Mouse (Mus musculus) limb, embryonic 10.5 days (tissue): ENCODE measurements at regions not wholly inside any gene's neighbourhood (a gene's known extent, or its start where the extent isn't known, plus 50 kb on each side); places are given as distances from the start of the nearest gene placed in this dataset.

ENCODE experiments used
- DNase-seq: peaks from one replicate; pipeline ENCODE4 v3.0.0-alpha.2; 2017; ENCODE audit warnings: low spot score
- H3K27ac ChIP-seq: fragments of 300-500 bp; sonication (generic); 2 replicates; pipeline ENCODE4 v1.5.1; 2016; ENCODE audit warnings: mild to moderate bottlenecking
- H3K27me3 ChIP-seq: fragments of 300-500 bp; sonication (generic); 2 replicates; pipeline ENCODE4 v1.6.1; 2016; ENCODE audit warnings: low read depth, mild to moderate bottlenecking; ENCODE audit not compliant: poor library complexity, severe bottlenecking
- H3K36me3 ChIP-seq: fragments of 300-500 bp; sonication (generic); 2 replicates; pipeline ENCODE4 v1.6.1; 2016; ENCODE audit warnings: mild to moderate bottlenecking, moderate library complexity
- H3K4me1 ChIP-seq: fragments of 300-500 bp; sonication (generic); 2 replicates; pipeline ENCODE4 v1.6.1; 2016
- H3K4me3 ChIP-seq: fragments of 300-500 bp; sonication (generic); 2 replicates; pipeline ENCODE4 v1.5.1; 2016; ENCODE audit warnings: mild to moderate bottlenecking, moderate library complexity
- H3K9me3 ChIP-seq: fragments of 300-500 bp; sonication (generic); replicated peaks from 2 replicates; pipeline ENCODE4 v1.6.1; 2016; ENCODE audit warnings: mild to moderate bottlenecking
- WGBS: fragments of 180-500 bp; shearing (Covaris S2); methylation state at CpG from one replicate; pipeline ENCODE4 v1.1.7; 2016; 5-methylcytosine and 5-hydroxymethylcytosine counted together

DNA sequence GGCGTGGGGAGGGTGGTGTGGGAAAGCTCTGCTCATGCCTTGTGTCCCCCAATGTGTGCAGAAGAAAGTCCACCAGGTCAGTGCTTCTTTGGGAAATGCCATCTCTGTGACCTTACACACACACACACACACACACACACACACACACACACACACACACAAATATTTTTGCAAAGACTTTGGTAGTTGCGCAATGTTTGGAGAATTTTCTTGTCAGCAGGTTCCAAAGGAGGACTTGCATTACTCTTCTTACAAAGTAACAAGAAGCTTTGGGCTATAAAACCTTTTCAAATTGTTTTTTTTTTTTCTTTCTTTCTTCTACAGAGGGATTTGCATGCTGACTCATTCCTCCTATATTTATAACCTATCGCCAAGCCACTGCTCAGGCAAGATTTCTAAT, 59.1 kb upstream of the Npvf start:
- peaks cover 19% of the 10 kb centered on the region for H3K4me1 ChIP-seq
- DNase-seq: no peak
- WGBS: 91% methylated on average over 3 of the region's 3 CpGs
- no peak overlapping the region for H3K27ac ChIP-seq
- no peaks in the 10 kb centered on the region for H3K27me3 ChIP-seq
- H3K9me3 ChIP-seq: no peaks in the 10 kb centered on the region
- no peaks in the 10 kb centered on the region for H3K36me3 ChIP-seq
- no peak overlapping the region for H3K4me3 ChIP-seq

DNA sequence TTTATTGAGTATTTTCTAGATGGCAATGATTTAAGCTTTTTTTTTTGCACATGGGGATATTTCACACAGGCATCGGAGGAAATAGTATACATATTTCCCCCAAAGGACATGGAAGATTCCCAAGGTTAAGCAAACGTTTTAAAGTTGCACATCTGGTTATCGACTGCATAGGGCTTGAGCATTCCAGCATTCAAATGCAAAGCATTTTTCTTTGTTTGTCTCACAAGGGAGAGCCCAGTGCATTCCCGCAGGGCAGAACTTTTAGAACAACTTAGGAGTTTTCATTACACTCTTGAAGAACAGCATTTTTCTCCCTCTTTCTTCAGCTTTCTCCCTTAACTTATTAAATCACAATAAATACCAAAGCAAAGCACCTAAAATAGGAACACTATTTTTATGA, 64.4 kb upstream of the Npvf start:
- H3K4me3 ChIP-seq: no peak overlapping the region
- no peak for DNase-seq
- H3K27me3 ChIP-seq: no peaks in the 10 kb centered on the region
- H3K4me1 ChIP-seq: peaks cover 7% of the 10 kb centered on the region; the same call in 1 of the 2 replicates
- no peaks in the 10 kb centered on the region for H3K36me3 ChIP-seq
- H3K9me3 ChIP-seq: no peaks in the 10 kb centered on the region
- 72% methylated on average over 4 of the region's 4 CpGs for WGBS
- H3K27ac ChIP-seq: no peak overlapping the region

DNA sequence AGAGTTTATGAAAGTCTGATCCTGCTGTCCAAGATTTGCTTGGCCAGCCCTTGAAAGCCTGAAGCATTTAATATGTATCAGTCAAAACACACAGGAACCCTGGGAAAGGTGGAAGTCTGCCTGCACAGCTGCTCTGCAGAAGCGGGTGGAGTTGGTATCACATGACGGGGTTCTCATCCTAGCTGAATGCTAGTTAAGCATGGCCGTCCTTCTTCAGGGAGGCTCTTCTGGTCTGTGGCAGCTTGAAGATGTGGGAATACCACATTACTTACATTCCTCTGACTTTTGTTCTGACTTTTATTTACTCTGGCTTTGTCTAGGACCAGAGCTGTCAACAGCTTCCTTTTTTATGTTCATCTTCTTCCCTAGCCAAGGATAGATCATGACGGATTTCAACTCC, 66.1 kb upstream of the Npvf start:
- 87% methylated on average over 4 of the region's 4 CpGs for WGBS
- Histone ChIP-seq H3K4me3 (no peak overlapping the region), H3K27ac (no peak overlapping the region), H3K4me1 (peaks cover 12% of the 10 kb centered on the region; the same call in 1 of the 2 replicates), H3K9me3 (no peaks in the 10 kb centered on the region), H3K36me3 (no peaks in the 10 kb centered on the region), H3K27me3 (no peaks in the 10 kb centered on the region)
- DNase-seq: no peak

DNA sequence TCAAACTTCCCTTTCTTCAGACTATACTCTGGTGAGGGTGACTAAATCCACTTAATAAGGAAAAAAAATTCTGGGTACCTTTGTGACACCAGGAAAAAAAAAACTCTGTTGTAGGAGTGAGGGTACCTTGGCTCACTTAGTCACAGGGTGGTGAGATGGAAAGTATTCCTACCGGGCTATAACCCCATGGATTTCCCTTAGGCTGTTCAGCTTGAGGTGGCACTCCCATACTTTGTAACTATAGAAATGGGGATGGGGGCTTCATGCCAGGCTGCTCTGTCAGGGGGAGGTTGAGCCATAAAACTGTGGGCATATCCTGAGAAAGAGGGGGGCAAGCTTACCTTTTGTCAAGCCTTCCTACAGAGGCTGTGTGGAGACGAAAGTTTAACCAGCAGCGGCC, 71.4 kb upstream of the Npvf start:
- Histone ChIP-seq H3K36me3 (no peaks in the 10 kb centered on the region), H3K27me3 (no peaks in the 10 kb centered on the region), H3K4me3 (no peak overlapping the region), H3K9me3 (no peaks in the 10 kb centered on the region), H3K4me1 (peaks cover 38% of the 10 kb centered on the region), H3K27ac (no peak overlapping the region)
- no peak for DNase-seq
- WGBS: 79% methylated on average over 3 of the region's 3 CpGs

DNA sequence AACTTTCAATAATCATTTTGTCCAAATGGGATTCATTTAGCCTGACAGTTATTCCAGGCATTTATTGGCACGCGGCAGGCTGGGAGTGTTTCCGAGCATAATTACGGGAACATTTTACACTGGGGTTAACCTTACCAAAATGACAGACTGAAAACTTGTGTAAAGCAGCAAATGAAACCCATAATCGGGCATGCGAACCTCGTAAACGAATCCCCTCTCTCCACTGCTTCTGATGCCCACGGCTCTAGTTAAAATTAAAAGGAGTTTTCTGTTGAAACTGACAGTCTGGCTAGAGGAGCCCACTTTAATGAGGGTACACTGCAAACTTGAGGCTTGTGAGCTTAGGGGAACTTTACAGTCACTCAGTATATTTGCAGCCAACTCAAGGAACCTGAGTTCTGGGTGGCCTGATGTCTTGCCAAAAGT, 71.9 kb upstream of the Npvf start:
- no peak for DNase-seq
- H3K4me3 ChIP-seq: no peak overlapping the region
- H3K4me1 ChIP-seq: peaks cover 43% of the 10 kb centered on the region
- 58% methylated on average over 9 of the region's 9 CpGs for WGBS
- no peak overlapping the region for H3K27ac ChIP-seq
- H3K9me3 ChIP-seq: no peaks in the 10 kb centered on the region
- no peaks in the 10 kb centered on the region for H3K27me3 ChIP-seq
- H3K36me3 ChIP-seq: no peaks in the 10 kb centered on the region

DNA sequence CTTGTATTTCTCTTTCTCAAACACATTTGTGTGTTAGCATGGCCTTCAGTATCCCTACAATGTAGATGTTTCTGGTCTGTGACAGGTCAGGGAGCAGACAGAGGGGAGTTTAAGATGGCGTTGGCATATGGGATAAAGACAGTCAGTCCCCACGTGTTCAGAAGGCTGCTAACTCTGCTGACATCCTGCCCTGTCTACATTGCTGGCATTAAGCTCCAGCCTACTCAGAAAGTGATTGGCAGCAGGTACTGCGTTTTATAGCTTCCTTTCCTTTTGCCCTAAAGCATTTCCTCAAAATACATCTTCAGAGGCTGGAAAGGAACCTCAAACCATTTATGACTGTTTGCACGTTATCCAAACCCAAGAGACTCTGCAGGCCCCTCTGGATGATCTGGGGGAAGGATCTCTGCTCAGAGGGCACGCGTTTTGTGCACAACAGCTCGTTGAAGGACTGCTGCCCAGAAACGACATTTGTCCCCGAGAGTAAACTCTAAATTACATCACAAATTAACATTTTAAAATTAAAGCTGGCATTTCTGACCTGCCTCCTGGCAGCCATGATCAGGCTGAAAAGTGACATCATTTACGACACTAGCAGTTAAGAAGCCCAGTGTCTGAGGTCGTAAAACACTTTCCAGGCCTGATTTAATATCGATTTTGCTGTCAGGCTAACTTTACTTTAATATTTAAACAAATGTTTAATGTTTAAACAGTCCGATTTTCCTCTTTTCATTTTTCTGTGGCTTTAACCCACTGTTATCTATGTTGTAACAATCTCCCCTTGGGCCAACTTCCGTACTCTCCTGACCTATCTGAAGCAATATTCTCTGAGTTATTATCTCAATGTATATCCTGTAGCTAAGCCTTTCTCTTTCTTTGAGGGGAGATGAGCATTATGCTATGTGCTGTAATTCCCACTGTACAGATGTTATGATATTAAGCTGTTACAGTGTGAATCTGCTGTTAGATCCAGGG, 76.8 kb upstream of the Npvf start:
- no peak for DNase-seq
- peaks cover 36% of the 10 kb centered on the region for H3K4me1 ChIP-seq
- H3K36me3 ChIP-seq: no peaks in the 10 kb centered on the region
- 52% methylated on average over 14 of the region's 14 CpGs for WGBS
- H3K9me3 ChIP-seq: no peaks in the 10 kb centered on the region
- no peak overlapping the region for H3K4me3 ChIP-seq
- no peak overlapping the region for H3K27ac ChIP-seq
- no peaks in the 10 kb centered on the region for H3K27me3 ChIP-seq

DNA sequence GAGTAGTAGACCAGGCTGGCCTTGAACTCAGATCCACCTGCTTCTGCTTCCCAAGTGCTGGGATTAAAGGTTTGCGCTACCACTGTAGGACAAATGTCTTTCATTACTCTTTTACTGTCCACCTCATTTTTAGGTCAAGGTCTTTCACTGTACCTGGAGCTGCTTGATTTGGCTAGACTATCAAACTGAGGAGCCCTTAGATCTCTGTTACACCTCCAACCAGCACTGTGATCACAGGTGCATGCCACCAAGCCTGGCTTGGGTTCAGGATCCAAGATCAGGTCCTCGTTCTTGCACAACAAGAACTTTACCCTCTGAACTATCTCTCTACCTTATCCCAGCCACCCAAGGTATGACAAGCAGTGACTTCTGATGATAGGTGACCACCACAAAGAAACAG, 80.5 kb upstream of the Npvf start:
- DNase-seq: no peak
- Histone ChIP-seq H3K4me1 (peaks cover 20% of the 10 kb centered on the region), H3K27ac (no peak overlapping the region), H3K36me3 (no peaks in the 10 kb centered on the region), H3K9me3 (no peaks in the 10 kb centered on the region), H3K27me3 (no peaks in the 10 kb centered on the region), H3K4me3 (no peak overlapping the region)
- 97% methylated on average over 2 of the region's 2 CpGs for WGBS

DNA sequence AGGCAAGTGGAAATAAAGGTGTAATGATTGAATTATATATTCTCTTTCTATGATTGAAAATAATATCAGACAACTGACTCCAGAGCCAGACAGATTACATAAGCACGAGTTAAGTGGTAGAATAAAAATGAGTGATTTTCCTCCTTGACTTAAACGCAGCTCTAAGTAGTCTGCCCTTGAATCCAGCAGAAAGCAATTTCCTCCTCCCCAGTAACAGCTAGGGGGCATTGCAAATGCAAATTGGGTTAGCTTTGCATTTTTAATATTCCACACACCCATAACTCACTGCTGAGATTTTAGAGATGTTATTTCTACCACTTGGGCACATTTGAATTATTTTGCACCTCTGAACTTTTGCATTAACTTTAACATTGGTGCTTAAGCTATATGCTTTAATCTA, 81.6 kb upstream of the Npvf start:
- H3K27ac ChIP-seq: no peak overlapping the region
- WGBS: 59% methylated on average over 2 of the region's 2 CpGs
- no peak overlapping the region for H3K4me3 ChIP-seq
- H3K27me3 ChIP-seq: no peaks in the 10 kb centered on the region
- peaks cover 15% of the 10 kb centered on the region for H3K4me1 ChIP-seq
- no peaks in the 10 kb centered on the region for H3K36me3 ChIP-seq
- no peaks in the 10 kb centered on the region for H3K9me3 ChIP-seq
- DNase-seq: no peak

DNA sequence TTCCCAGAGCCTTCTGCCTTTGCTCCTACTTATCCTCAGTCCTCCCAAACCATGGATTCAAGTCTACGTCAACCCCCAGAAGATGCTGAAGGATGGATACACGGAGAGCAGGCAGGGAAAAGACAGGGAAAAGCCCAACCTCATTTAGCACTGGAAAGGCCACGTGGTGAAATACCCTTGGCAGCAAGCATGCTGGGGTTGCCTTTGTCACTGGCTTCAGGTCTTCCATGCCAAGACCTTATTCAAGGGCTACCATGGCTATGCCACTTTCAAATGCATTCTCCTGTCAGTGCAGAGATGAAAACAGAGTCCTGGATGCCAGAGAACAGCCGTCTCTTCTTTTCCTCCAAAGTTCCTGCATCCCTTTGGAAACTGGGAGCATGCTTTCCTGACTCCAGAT, 87.8 kb upstream of the Npvf start:
- Histone ChIP-seq H3K36me3 (no peaks in the 10 kb centered on the region), H3K27ac (no peak overlapping the region), H3K4me1 (peaks cover 13% of the 10 kb centered on the region), H3K27me3 (no peaks in the 10 kb centered on the region), H3K9me3 (no peaks in the 10 kb centered on the region), H3K4me3 (no peak overlapping the region)
- DNase-seq: no peak
- WGBS: 77% methylated on average over 4 of the region's 4 CpGs

DNA sequence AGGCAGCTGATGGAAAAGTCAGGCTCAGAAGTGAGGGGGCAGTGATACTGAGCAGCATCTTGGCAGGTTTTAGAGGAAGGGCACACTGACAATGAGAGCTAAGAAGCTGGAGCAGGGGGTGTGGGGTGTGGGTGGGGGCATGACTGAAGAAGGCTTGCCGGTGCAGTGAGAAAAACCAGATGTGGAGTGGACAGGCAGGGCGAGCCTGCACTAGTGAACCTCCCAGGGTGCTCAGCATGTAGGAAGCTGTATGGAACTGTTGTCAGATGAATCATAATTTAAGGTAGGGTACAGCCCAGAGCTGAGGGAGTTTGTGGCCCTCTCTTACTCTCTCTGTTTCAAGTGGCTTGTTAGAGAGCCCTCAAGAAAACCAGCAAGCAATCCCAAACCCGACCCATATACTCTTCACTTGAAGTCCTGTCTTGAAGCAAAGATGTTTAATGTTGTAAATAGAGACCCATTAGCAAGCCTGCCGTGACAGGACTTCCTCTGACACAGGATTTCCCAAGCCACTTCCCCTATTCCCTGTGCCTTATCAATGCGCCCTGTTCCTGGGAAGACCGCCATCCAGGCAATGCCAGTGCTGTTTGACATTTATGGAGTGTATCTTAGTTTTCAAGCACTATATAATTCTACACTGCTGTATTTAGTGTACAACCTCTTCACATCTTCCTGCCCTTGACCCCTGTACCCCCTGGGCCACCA, 90.4 kb upstream of the Npvf start:
- 34% methylated on average over 6 of the region's 6 CpGs for WGBS
- Histone ChIP-seq H3K9me3 (no peaks in the 10 kb centered on the region), H3K4me1 (peaks cover 18% of the 10 kb centered on the region), H3K27ac (no peak overlapping the region), H3K27me3 (no peaks in the 10 kb centered on the region), H3K4me3 (no peak overlapping the region), H3K36me3 (no peaks in the 10 kb centered on the region)
- no peak for DNase-seq

DNA sequence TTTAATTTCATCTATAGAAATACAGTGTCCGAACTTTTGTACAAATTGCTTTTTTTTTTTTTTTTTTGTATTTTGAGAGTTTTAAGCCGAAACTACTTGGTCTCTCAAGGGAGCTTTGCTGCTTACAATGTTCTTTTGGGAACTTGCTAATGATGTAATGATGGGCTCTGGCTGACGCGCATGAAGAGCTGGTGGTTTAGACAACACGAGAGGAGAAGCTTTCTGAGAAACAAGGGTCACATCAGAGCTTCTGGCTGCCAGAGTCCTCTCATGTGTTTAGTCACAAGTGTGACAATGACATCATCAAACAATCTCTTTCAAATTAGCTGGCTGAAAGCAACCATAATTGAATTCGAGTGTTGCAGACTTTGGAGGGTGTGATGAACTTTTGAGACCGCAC, 98.9 kb upstream of the Npvf start:
- 85% methylated on average over 7 of the region's 7 CpGs for WGBS
- no peaks in the 10 kb centered on the region for H3K9me3 ChIP-seq
- no peak for DNase-seq
- H3K27ac ChIP-seq: no peak overlapping the region
- H3K4me1 ChIP-seq: 0 out of 2 replicates have a peak, but pooled peaks cover 4% of the 10 kb centered on the region
- no peaks in the 10 kb centered on the region for H3K36me3 ChIP-seq
- H3K27me3 ChIP-seq: peaks cover 2% of the 10 kb centered on the region; the same call in 1 of the 2 replicates
- no peak overlapping the region for H3K4me3 ChIP-seq

DNA sequence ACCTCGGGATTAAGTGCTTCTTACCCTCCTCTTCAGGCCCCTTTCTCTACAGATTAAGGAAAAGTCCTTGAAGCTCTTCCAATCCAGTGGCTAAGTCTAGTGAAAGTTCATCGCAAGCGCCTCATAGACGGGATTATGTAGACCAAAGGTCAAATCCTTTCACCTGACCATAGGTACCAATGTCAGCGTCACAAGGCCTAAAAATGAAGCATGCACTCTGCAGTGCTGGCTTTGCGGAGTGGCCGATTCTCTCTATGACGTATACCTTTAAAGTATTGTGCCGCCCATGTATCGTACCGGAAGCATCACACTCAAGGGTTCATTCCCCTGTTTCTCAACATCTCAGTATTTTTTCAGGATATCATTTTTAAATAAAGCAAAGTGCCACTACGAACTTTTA, 100.5 kb upstream of the Npvf start:
- Histone ChIP-seq H3K27me3 (peaks cover 4% of the 10 kb centered on the region; the same call in 1 of the 2 replicates), H3K36me3 (no peaks in the 10 kb centered on the region), H3K4me3 (no peak overlapping the region), H3K9me3 (no peaks in the 10 kb centered on the region), H3K27ac (no peak overlapping the region), H3K4me1 (no peaks in the 10 kb centered on the region)
- 95% methylated on average over 12 of the region's 12 CpGs for WGBS
- no peak for DNase-seq

DNA sequence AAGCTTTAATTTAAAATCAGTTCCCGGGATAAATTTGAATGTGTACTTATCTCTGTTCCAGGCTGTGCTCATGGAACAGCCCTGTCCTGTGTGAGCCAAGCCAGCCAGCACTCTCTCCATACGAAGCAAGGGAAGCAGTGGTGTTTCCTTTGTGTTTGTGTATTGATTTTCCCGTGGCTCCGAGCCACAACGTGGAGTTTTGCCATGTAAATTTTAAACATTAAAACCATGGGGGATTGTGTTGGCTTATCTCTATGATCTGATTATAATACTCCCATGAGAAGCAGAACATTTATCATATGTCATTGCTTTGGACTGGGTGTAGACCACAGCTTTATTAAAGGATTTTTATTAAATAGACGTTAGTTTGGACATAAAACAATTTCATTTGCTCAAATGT, 106.1 kb upstream of the Npvf start:
- no peak overlapping the region for H3K27ac ChIP-seq
- WGBS: 90% methylated on average over 6 of the region's 6 CpGs
- no peak for DNase-seq

More for the DNA sequence above, 106.1 kb upstream of the Npvf start:
- H3K4me1 ChIP-seq: no peaks in the 10 kb centered on the region
- H3K9me3 ChIP-seq: no peaks in the 10 kb centered on the region
- no peak overlapping the region for H3K4me3 ChIP-seq
- H3K27me3 ChIP-seq: peaks cover 4% of the 10 kb centered on the region; the same call in 1 of the 2 replicates
- no peaks in the 10 kb centered on the region for H3K36me3 ChIP-seq
